Mouse (Mus musculus) thymus, postnatal 14 days (tissue): ENCODE measurements at regions not wholly inside any gene's neighbourhood (a gene's known extent, or its start where the extent isn't known, plus 50 kb on each side); places are given as distances from the start of the nearest gene placed in this dataset.

ENCODE experiments used
- DNase-seq: peaks from one replicate; pipeline ENCODE4 v3.0.0; 2021

- no peak for DNase-seq
Observed at GRCm38 (mm10) chr17:81180813-81181424, 116.0 kb upstream of the Thumpd2 start.

GRCm38 (mm10) chr17:81176306-81176705, 111.4 kb upstream of the Thumpd2 start:
- no peak for DNase-seq

- DNase-seq, result no peak
Observed at GRCm38 (mm10) chr17:81175877-81176276, 111.0 kb upstream of the Thumpd2 start.

- DNase-seq, result no peak
Observed at GRCm38 (mm10) chr17:81172943-81173342, 108.1 kb upstream of the Thumpd2 start.

GRCm38 (mm10) chr17:81169118-81169517, 104.2 kb upstream of the Thumpd2 start:
- DNase-seq, result no peak

GRCm38 (mm10) chr17:81150730-81151129, 85.8 kb upstream of the Thumpd2 start:
- DNase-seq, result no peak

GRCm38 (mm10) chr17:81134702-81135101, 69.8 kb upstream of the Thumpd2 start:
- DNase-seq, result no peak

- no peak for DNase-seq
Observed at GRCm38 (mm10) chr17:81133227-81133626, 68.3 kb upstream of the Thumpd2 start.
